ENCODE assay signal across 20 mouse cellular contexts in genomic region chr10:59934039-59934438, GRCm38 (mm10). TPM values are rescaled to one million over a fixed set of nuclear protein-coding genes. Genes with fewer than 3 reads are reported as not detected.
DNase-seq lines count a peak whose midpoint lies in the region; TF ChIP-seq lines count a peak whose summit lies in the region.
"Had no signal": no experiment of that assay in that cellular context is flagged by ENCODE, and none has a peak within 500 bp of the region (broad histone marks: within the 10 kb centered on the region; RNA-seq: fewer than 3 reads in every experiment).

No protein-coding gene starts in this region.

- no peak overlapping the region for H3K4me3 ChIP-seq in ES-E14 (ENCODE audit: insufficient read depth in 1 of 2, low read depth in 1 of 2, low read length in 2 of 2, poor library complexity in 1 of 2, severe bottlenecking in 1 of 2)
- H3K4me3 ChIP-seq: embryonic facial prominence, embryonic 15.5 days; hindbrain, embryonic 12.5 days; kidney, embryonic 15.5 days; left cerebral cortex, adult 2 months; limb, embryonic 15.5 days; megakaryocyte, embryonic 14.5 days had no signal

- H3K36me3 ChIP-seq in ES-E14 (ENCODE audit: control insufficient read depth, insufficient read depth, low read length, poor library complexity, severe bottlenecking) = no peaks in the 10 kb centered on the region
- H3K36me3 ChIP-seq: embryonic facial prominence, embryonic 15.5 days; hindbrain, embryonic 12.5 days; kidney, embryonic 15.5 days; limb, embryonic 15.5 days had no signal

- DNase-seq in adrenal gland, postnatal 14 days = peak; percentile 39
- no peak for DNase-seq in adrenal gland, postnatal 4 days (ENCODE audit: low spot score in 2 of 2)
- peak; percentile 25 for DNase-seq in 3134 (ENCODE audit: extremely low read depth, insufficient read length, low spot score)
- no peak for DNase-seq in ES-E14 (ENCODE audit: low read depth, low spot score)
- peak; percentile 47 for DNase-seq in induced T-regulatory cell, adult 2 months (ENCODE audit: low read depth)
- no peak for DNase-seq in layer of hippocampus, postnatal 10 days (ENCODE audit: low spot score in 2 of 2)
- DNase-seq in layer of hippocampus, adult 9-11 months = no peak
- DNase-seq: cerebellum, adult 2 months; cerebellum, postnatal 25 days; gastrocnemius, postnatal 36 days; kidney, adult 11 months; lung, embryonic 14.5 days; lung, postnatal 36 days had no signal

- no peak overlapping the region for H3K9ac ChIP-seq in ES-E14 (ENCODE audit: insufficient read depth, low read depth, low read length, poor library complexity, severe bottlenecking)
- H3K9ac ChIP-seq: embryonic facial prominence, embryonic 15.5 days; hindbrain, embryonic 12.5 days; kidney, embryonic 15.5 days; limb, embryonic 15.5 days; liver, embryonic 14.5 days; lung, embryonic 14.5 days had no signal

- H3K27ac ChIP-seq in ES-E14 (ENCODE audit: insufficient read depth, low read depth, low read length, poor library complexity, severe bottlenecking) = no peak overlapping the region
- H3K27ac ChIP-seq: embryonic facial prominence, embryonic 15.5 days; hindbrain, embryonic 12.5 days; kidney, embryonic 15.5 days; left cerebral cortex, adult 2 months; limb, embryonic 15.5 days; liver, embryonic 14.5 days had no signal

- peaks cover 0 to 16% of the 10 kb centered on the region in 2 experiments; a peak in 1 of 4 replicates for H3K4me1 ChIP-seq in ES-E14 (ENCODE audit: control insufficient read depth in 2 of 2, insufficient read depth in 2 of 2, low read length in 2 of 2, poor library complexity in 1 of 2)

- in situ Hi-C loops in ES-E14 (cut with MboI; ENCODE audit: low sequenced_read_pairs in 2 of 2, unreplicated experiment in 2 of 2) = no loop called here

- H3K9me3 ChIP-seq in ES-E14 (ENCODE audit: control insufficient read depth, insufficient read depth, low read depth, low read length) = no peaks in the 10 kb centered on the region
- H3K9me3 ChIP-seq: embryonic facial prominence, embryonic 15.5 days; hindbrain, embryonic 12.5 days; kidney, embryonic 15.5 days; limb, embryonic 15.5 days; megakaryocyte, embryonic 14.5 days had no signal

TF ChIP-seq in ES-E14, 5 proteins besides CTCF, POLR2A, EP300 and RAD21:
- no peak for TF ChIP-seq ZC3H11A (IDR thresholded peaks at IDR 0.05; ENCODE audit: borderline replicate concordance, low read depth, low read length)
- TF ChIP-seq MAFK (IDR thresholded peaks at IDR 0.05; ENCODE audit: insufficient read depth, low read depth, low read length) = 0 out of 2 replicates have a peak, but pooled peaks have one; percentile 28
- no peak for TF ChIP-seq ZNF384 (IDR thresholded peaks at IDR 0.05; ENCODE audit: low read depth, low read length)
TF ChIP-seq in ES-E14: peak in this region for 1.

RNA-seq across cellular contexts. Expression of gene Ddit4, which starts 17.6 kb away (rescaled TPM):
- total RNA-seq in adrenal gland, postnatal 14 days (2021) = 70.5 and 103 TPM in 2 replicates
- 10 to 100 TPM; 59.7 to 80.6 TPM for total RNA-seq in adrenal gland, postnatal 4 days (2021)
- 33.9 and 42.1 TPM in 2 replicates for total RNA-seq in ES-E14 (2012; rRNA removed)
- total RNA-seq in layer of hippocampus, postnatal 10 days (2021) = 10 to 100 TPM; 73.6 to 94.2 TPM

RNA-seq across cellular contexts. Expression of gene Dnajb12, which starts 54.7 kb away (rescaled TPM):
- 49.5 and 50.6 TPM in 2 replicates for total RNA-seq in adrenal gland, postnatal 14 days (2021)
- 10 to 100 TPM; 63.9 to 66.3 TPM for total RNA-seq in adrenal gland, postnatal 4 days (2021)
- 38.2 and 47.8 TPM in 2 replicates for total RNA-seq in ES-E14 (2012; rRNA removed)
- total RNA-seq in layer of hippocampus, postnatal 10 days (2021) = 10 to 100 TPM; 43.9 to 44.2 TPM

Comparison
In these comparisons a context has a peak if more than half of its experiments do, and no peak if none do; other contexts are left out.
1. DNase-seq: peak in adrenal gland, postnatal 14 days (single experiment), 3134 (single experiment) and induced T-regulatory cell, adult 2 months (single experiment); none in adrenal gland, postnatal 4 days (0 of 2), ES-E14 (single experiment), layer of hippocampus, postnatal 10 days (0 of 2) and layer of hippocampus, adult 9-11 months (single experiment).